Mouse (Mus musculus): Measurements from ENCODE around the gene Plppr3. TPM values are rescaled to one million over a fixed set of nuclear protein-coding genes. Genes with fewer than 3 reads are reported as not detected.

The Plppr3 gene
- polyA plus RNA-seq, 1 experiment from 2014 or later = 6.2 TPM

GRCm38 (mm10) chr10:79857452-79857811 lies 17.0 kb downstream of the Plppr3 start:
- Histone ChIP-seq H3K27me3 (replicated peaks; ENCODE audit: control insufficient read depth, insufficient read depth, low read length) (no peaks in the 10 kb centered on the region), H3K4me2 (replicated peaks; ENCODE audit: low read depth) (peak overlapping the region; percentile 90), H3K9ac (ENCODE audit: low read depth, low read length) (peak overlapping the region; percentile 96), H3K4me3 (ENCODE audit: low read depth, low read length) (peak overlapping the region; percentile 88), H3K36me3 (ENCODE audit: control insufficient read depth, insufficient read depth) (peaks cover 52% of the 10 kb centered on the region), H3K4me1 (replicated peaks; ENCODE audit: control insufficient read depth, insufficient read depth, low read length) (peaks cover 11% of the 10 kb centered on the region), H3K27ac (ENCODE audit: low read depth, low read length) (peak overlapping the region; percentile 100), H3K9me3 (ENCODE audit: control insufficient read depth) (no peaks in the 10 kb centered on the region)
- TF ChIP-seq CTCF (IDR thresholded peaks at IDR 0.05; ENCODE audit: low read depth) = no peak
- ATAC-seq = no peak
- WGBS = 2% methylated on average over 4 of the region's 4 CpGs

- Histone ChIP-seq H3K9me3 (ENCODE audit: control insufficient read depth) (no peaks in the 10 kb centered on the region), H3K4me2 (replicated peaks; ENCODE audit: low read depth) (peak overlapping the region; percentile 90), H3K36me3 (ENCODE audit: control insufficient read depth, insufficient read depth) (peaks cover 47% of the 10 kb centered on the region), H3K4me3 (ENCODE audit: low read depth, low read length) (peak overlapping the region; percentile 88), H3K9ac (ENCODE audit: low read depth, low read length) (peak overlapping the region; percentile 96), H3K4me1 (replicated peaks; ENCODE audit: control insufficient read depth, insufficient read depth, low read length) (peaks cover 17% of the 10 kb centered on the region), H3K27me3 (replicated peaks; ENCODE audit: control insufficient read depth, insufficient read depth, low read length) (no peaks in the 10 kb centered on the region), H3K27ac (ENCODE audit: low read depth, low read length) (peak overlapping the region; percentile 100)
- no peak for TF ChIP-seq CTCF (IDR thresholded peaks at IDR 0.05; ENCODE audit: low read depth)
- 9% methylated on average over 7 of the region's 7 CpGs for WGBS
- no peak for ATAC-seq
These were observed 17.6 kb downstream of the Plppr3 start for GRCm38 (mm10) chr10:79856704-79857451.

GRCm38 (mm10) chr10:79856280-79856679 lies 18.2 kb downstream of the Plppr3 start:
- no peak for ATAC-seq
- peak overlapping the region; percentile 96 for H3K9ac ChIP-seq (ENCODE audit: low read depth, low read length)
- peaks cover 22% of the 10 kb centered on the region for H3K4me1 ChIP-seq (replicated peaks; ENCODE audit: control insufficient read depth, insufficient read depth, low read length)
- WGBS = 6% methylated on average over 6 of the region's 6 CpGs
- peak overlapping the region; percentile 88 for H3K4me3 ChIP-seq (ENCODE audit: low read depth, low read length)
- no peaks in the 10 kb centered on the region for H3K27me3 ChIP-seq (replicated peaks; ENCODE audit: control insufficient read depth, insufficient read depth, low read length)
- TF ChIP-seq CTCF (IDR thresholded peaks at IDR 0.05; ENCODE audit: low read depth) = 0 out of 2 replicates have a peak, but pooled peaks have one; percentile 5
- H3K36me3 ChIP-seq (ENCODE audit: control insufficient read depth, insufficient read depth) = peaks cover 41% of the 10 kb centered on the region
- peak overlapping the region; percentile 100 for H3K27ac ChIP-seq (ENCODE audit: low read depth, low read length)
- H3K9me3 ChIP-seq (ENCODE audit: control insufficient read depth) = no peaks in the 10 kb centered on the region
- peak overlapping the region; percentile 90 for H3K4me2 ChIP-seq (replicated peaks; ENCODE audit: low read depth)

- Histone ChIP-seq H3K4me1 (replicated peaks; ENCODE audit: control insufficient read depth, insufficient read depth, low read length) (peaks cover 22% of the 10 kb centered on the region), H3K4me3 (ENCODE audit: low read depth, low read length) (peak overlapping the region; percentile 88), H3K27ac (ENCODE audit: low read depth, low read length) (peak overlapping the region; percentile 100), H3K9me3 (ENCODE audit: control insufficient read depth) (no peaks in the 10 kb centered on the region), H3K4me2 (replicated peaks; ENCODE audit: low read depth) (peak overlapping the region; percentile 90), H3K9ac (ENCODE audit: low read depth, low read length) (peak overlapping the region; percentile 96), H3K36me3 (ENCODE audit: control insufficient read depth, insufficient read depth) (peaks cover 35% of the 10 kb centered on the region), H3K27me3 (replicated peaks; ENCODE audit: control insufficient read depth, insufficient read depth, low read length) (no peaks in the 10 kb centered on the region)
- no peak for TF ChIP-seq CTCF (IDR thresholded peaks at IDR 0.05; ENCODE audit: low read depth)
- WGBS = 1% methylated on average over 10 of the region's 10 CpGs
- peak; percentile 57 for ATAC-seq
These were observed 18.8 kb downstream of the Plppr3 start for GRCm38 (mm10) chr10:79855558-79856184.

- peak; percentile 14 for ATAC-seq
- Histone ChIP-seq H3K9ac (ENCODE audit: low read depth, low read length) (peak overlapping the region; percentile 96), H3K9me3 (ENCODE audit: control insufficient read depth) (no peaks in the 10 kb centered on the region), H3K36me3 (ENCODE audit: control insufficient read depth, insufficient read depth) (peaks cover 28% of the 10 kb centered on the region), H3K4me1 (replicated peaks; ENCODE audit: control insufficient read depth, insufficient read depth, low read length) (peaks cover 22% of the 10 kb centered on the region), H3K27ac (ENCODE audit: low read depth, low read length) (peak overlapping the region; percentile 100), H3K4me2 (replicated peaks; ENCODE audit: low read depth) (peak overlapping the region; percentile 90), H3K4me3 (ENCODE audit: low read depth, low read length) (peak overlapping the region; percentile 88), H3K27me3 (replicated peaks; ENCODE audit: control insufficient read depth, insufficient read depth, low read length) (no peaks in the 10 kb centered on the region)
- TF ChIP-seq CTCF (IDR thresholded peaks at IDR 0.05; ENCODE audit: low read depth) = peak; percentile 7; the same call in 1 of the 2 replicates
- WGBS = under 1% methylated on average over 78 of the region's 83 CpGs
These were observed 19.5 kb downstream of the Plppr3 start for GRCm38 (mm10) chr10:79854801-79855541.

Data from intestine, postnatal 0 days (tissue).